Mouse (Mus musculus) lung, postnatal 0 days (tissue): ENCODE results near the gene Gm49355. TPM values are rescaled to one million over a fixed set of nuclear protein-coding genes. Genes with fewer than 3 reads are reported as not detected.
A peak's percentile ranks its signal among the peaks of the same experiment; 100 is the strongest.
"Not testable (repeated sequence)": the region's sequence is repeated elsewhere in the genome, so short reads cannot be mapped to it uniquely, and the experiment has no call there.

Source experiments
- ATAC-seq: fragments of 200-750 bp; cut with Nextera tagmentation; 2 replicates; pipeline ENCODE4 v1.8.0; 2017; ENCODE audit warnings: moderate library complexity
- DNase-seq: peaks from one replicate; pipeline ENCODE4 v3.0.0-alpha.2; 2016; ENCODE audit warnings: low spot score
- H3K27ac ChIP-seq: fragments of 300-500 bp; sonication (generic); 2 replicates; pipeline ENCODE4 v1.5.1; 2014; ENCODE audit warnings: antibody characterized with exemption, mild to moderate bottlenecking, low read length, mixed read lengths
- H3K27me3 ChIP-seq: fragments of 300-500 bp; sonication (generic); replicated peaks from 2 replicates; pipeline ENCODE4 v1.6.1; 2014; ENCODE audit warnings: low read length, mixed read lengths; ENCODE audit not compliant: insufficient read depth
- H3K36me3 ChIP-seq: fragments of 300-500 bp; sonication (generic); 2 replicates; pipeline ENCODE4 v1.6.1; 2014; ENCODE audit warnings: low read length, mixed read lengths; ENCODE audit not compliant: insufficient read depth
- H3K4me1 ChIP-seq: fragments of 300-500 bp; sonication (generic); 2 replicates; pipeline ENCODE4 v1.6.1; 2014; ENCODE audit warnings: antibody characterized with exemption, low read depth, low read length, mixed read lengths; ENCODE audit not compliant: insufficient read depth
- H3K4me2 ChIP-seq: fragments of 300-500 bp; sonication (generic); replicated peaks from 2 replicates; pipeline ENCODE4 v1.6.1; 2014; ENCODE audit warnings: low read depth, mild to moderate bottlenecking, low read length, moderate library complexity, mixed read lengths
- H3K4me3 ChIP-seq: fragments of 300-500 bp; sonication (generic); 2 replicates; pipeline ENCODE4 v1.5.1; 2014; ENCODE audit warnings: low read depth, low read length
- H3K9ac ChIP-seq: fragments of 300-500 bp; sonication (generic); replicated peaks from 2 replicates; pipeline ENCODE4 v1.6.1; 2014; ENCODE audit warnings: low read depth, mild to moderate bottlenecking
- H3K9me3 ChIP-seq: fragments of 300-500 bp; sonication (generic); 2 replicates; pipeline ENCODE4 v1.6.1; 2016; ENCODE audit warnings: low read length, mixed read lengths
- CTCF ChIP-seq: IDR thresholded peaks from 2 replicates; pipeline ENCODE4 v1.5.1; 2016; ENCODE audit warnings: antibody characterized with exemption, mild to moderate bottlenecking
- EP300 ChIP-seq: IDR thresholded peaks from 2 replicates; pipeline ENCODE4 v1.6.1; 2016; ENCODE audit warnings: antibody characterized with exemption, mild to moderate bottlenecking, control low read depth
- WGBS: fragments of 180-500 bp; shearing (Covaris S2); extraction: QIAGEN DNeasy Blood & Tissue Kit; methylation state at CpG from one replicate; pipeline ENCODE4 v1.1.7; 2014; 5-methylcytosine and 5-hydroxymethylcytosine counted together
- polyA plus RNA-seq: library from polyadenylated mRNA; unstranded; fragments of >200 nt; fragmentation: Nextera tagmentation; extraction: Ambion mirVana; gene quantifications from 2 replicates; pipeline ENCODE4 v1.2.1, GENCODE M21; 2015

The Gm49355 gene
- 0.12 and 0.20 TPM in 2 replicates for polyA plus RNA-seq

- peak within 1 kb of the TSS; percentile 94 for H3K27ac ChIP-seq
- 68% methylated on average over 6 of the region's 6 CpGs for WGBS
- peak within 1 kb of the TSS; percentile 85 for H3K9ac ChIP-seq
- peak within 1 kb of the TSS; percentile 61 for H3K4me2 ChIP-seq
- ATAC-seq (no peak), DNase-seq (no peak)
- TF ChIP-seq EP300 (no peak), CTCF (no peak)
- no peaks in the 10 kb centered on the region for H3K9me3 ChIP-seq
- H3K4me1 ChIP-seq: no peaks in the 10 kb centered on the region
- H3K36me3 ChIP-seq: no peaks in the 10 kb centered on the region
- H3K4me3 ChIP-seq: peak within 1 kb of the TSS; percentile 62
- H3K27me3 ChIP-seq: no peaks in the 10 kb centered on the region
Observed at GRCm38 (mm10) chr14:12283641-12284040, at the start of gene Gm49355. Gm49355 (plus strand) TSS chr14:12283976.

DNA sequence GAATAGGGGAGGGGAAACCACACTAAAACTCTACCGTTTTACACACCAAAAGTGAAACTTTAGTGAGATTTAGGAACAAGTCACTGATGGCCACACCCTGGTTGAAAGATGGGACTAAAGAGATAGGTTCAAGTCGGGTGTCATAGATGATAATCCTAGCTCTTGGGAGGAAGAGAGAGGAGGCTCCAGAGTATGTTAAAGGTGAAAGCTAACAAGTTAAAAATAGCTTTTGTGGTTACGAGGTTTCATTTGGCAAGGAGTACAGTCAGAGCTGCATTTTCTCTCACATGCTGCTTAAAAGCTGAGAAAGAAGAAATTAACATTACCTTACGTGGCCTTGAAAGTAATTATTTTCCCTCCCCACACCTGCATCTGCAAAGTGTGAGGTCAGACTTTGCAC is 40.0 kb upstream of the Gm49355 start:
- Histone ChIP-seq H3K36me3 (no peaks in the 10 kb centered on the region), H3K9ac (no peak overlapping the region), H3K27ac (no peak overlapping the region), H3K4me2 (no peak overlapping the region), H3K4me3 (no peak overlapping the region), H3K4me1 (no peaks in the 10 kb centered on the region), H3K9me3 (no peaks in the 10 kb centered on the region), H3K27me3 (no peaks in the 10 kb centered on the region)
- WGBS: 66% methylated on average over 4 of the region's 4 CpGs
- no peak for TF ChIP-seq CTCF
- TF ChIP-seq EP300: no peak
- no peak for ATAC-seq
- no peak for DNase-seq

- no peaks in the 10 kb centered on the region for H3K4me1 ChIP-seq
- WGBS: 55% methylated on average over 3 of the region's 3 CpGs
- TF ChIP-seq EP300 (no peak), CTCF (no peak)
- DNase-seq (no peak), ATAC-seq (no peak)
- H3K27ac ChIP-seq: no peak overlapping the region
- no peak overlapping the region for H3K4me3 ChIP-seq
- H3K9ac ChIP-seq: no peak overlapping the region
- no peaks in the 10 kb centered on the region for H3K27me3 ChIP-seq
- H3K9me3 ChIP-seq: no peaks in the 10 kb centered on the region
- no peak overlapping the region for H3K4me2 ChIP-seq
- no peaks in the 10 kb centered on the region for H3K36me3 ChIP-seq
Observed at GRCm38 (mm10) chr14:12276031-12276430, 7.7 kb upstream of the Gm49355 start.

DNA sequence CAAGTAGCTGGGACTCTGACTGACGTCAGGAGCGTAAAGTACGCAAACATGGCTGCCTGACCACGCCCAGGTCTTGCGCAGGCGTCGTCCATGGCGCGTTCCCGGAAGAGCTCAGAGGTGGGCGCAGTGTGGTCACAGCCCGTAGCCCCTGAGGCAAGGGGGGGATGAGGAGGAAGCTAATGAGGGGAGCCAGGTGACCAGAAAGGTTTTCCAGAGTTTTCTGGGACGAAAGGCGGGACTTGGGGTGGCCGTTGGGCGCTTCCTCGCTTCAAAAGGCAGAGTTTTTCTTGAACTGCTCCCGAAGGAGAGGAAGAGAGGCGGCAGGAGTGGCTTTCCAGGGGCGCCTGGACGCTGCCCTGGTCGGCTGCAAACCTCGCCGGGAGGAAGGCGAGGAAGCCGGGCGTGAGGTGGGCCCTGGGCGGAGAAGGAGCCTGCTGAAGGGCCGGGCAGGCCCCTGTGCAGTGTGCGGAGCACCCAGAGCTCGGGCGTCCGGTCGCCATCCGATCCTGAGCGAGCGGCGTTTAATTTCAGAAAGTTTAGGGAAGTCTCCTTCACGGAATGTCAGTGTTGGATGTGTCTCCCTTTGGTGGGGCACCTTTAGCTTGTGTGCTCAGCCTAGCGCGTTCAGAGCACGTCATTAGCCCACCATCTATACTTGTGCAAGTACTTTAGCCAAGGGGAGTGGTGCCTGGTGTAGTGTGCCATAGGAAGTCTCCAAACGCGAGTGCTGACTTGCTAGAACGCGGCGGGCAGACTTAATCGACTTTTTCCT is 551 bp downstream of the Gm49355 start, which contains the start of gene 3830406C13Rik:
Gene 3830406C13Rik (plus strand): TSS at position 33 of the 772 bp plus-strand sequence.
- peak; percentile 92 for DNase-seq
- TF ChIP-seq EP300 (no peak), CTCF (0 out of 2 replicates have a peak, but pooled peaks have one; percentile 8)
- H3K27ac ChIP-seq: peak within 1 kb of the TSS; percentile 94
- H3K9me3 ChIP-seq: no peaks in the 10 kb centered on the region
- peak; percentile 98 for ATAC-seq
- H3K4me2 ChIP-seq: peak within 1 kb of the TSS; percentile 61
- H3K27me3 ChIP-seq: no peaks in the 10 kb centered on the region
- H3K9ac ChIP-seq: peak within 1 kb of the TSS; percentile 85
- no peaks in the 10 kb centered on the region for H3K4me1 ChIP-seq
- H3K4me3 ChIP-seq: peak within 1 kb of the TSS; percentile 62
- no peaks in the 10 kb centered on the region for H3K36me3 ChIP-seq
- under 1% methylated on average over 48 of the region's 48 CpGs for WGBS

- H3K4me1 ChIP-seq, ATAC-seq, H3K4me3 ChIP-seq, H3K4me2 ChIP-seq, H3K9ac ChIP-seq, H3K36me3 ChIP-seq, DNase-seq, H3K27ac ChIP-seq, H3K9me3 ChIP-seq, H3K27me3 ChIP-seq: not testable (repeated sequence)
Observed at GRCm38 (mm10) chr14:12289747-12290146, 6.0 kb downstream of the Gm49355 start.

DNA sequence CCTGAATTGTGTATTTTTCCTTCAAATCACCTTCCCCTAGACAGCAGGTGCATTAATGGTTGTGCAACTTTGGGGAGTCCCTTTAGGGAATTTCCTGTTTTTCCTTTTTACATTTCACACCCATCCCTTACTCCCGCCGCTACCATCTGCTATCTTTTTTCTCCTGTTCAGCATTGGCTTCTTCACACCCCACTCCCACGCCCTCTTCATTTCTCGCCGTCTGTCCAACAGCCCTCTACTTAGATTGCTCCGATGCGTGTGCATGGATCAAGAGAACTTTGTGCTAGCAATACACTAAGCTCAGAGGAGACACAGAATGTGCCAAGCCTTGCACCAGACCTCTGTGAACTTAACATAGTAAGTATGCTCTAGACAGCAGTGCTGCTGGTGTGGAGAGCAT is 12.6 kb downstream of the Gm49355 start:
- Histone ChIP-seq H3K9ac (no peak overlapping the region), H3K4me3 (no peak overlapping the region), H3K27me3 (no peaks in the 10 kb centered on the region), H3K36me3 (0 out of 2 replicates have a peak, but pooled peaks cover 11% of the 10 kb centered on the region), H3K4me2 (no peak overlapping the region), H3K9me3 (no peaks in the 10 kb centered on the region), H3K4me1 (no peaks in the 10 kb centered on the region), H3K27ac (no peak overlapping the region)
- ATAC-seq (no peak), DNase-seq (no peak)
- WGBS: 88% methylated on average over 7 of the region's 7 CpGs
- TF ChIP-seq EP300: no peak
- no peak for TF ChIP-seq CTCF
